Mouse (Mus musculus) bone marrow macrophage, adult 2 months (primary cell): ENCODE data around the gene Rab14.

Experiments used
- CTCF ChIP-seq: IDR thresholded peaks from 2 replicates; pipeline ENCODE4 v1.5.1; 2012; ENCODE audit warnings: low read depth, mild to moderate bottlenecking, low read length, moderate library complexity
- POLR2A ChIP-seq: IDR thresholded peaks from 2 replicates; pipeline ENCODE4 v1.6.1; 2012; ENCODE audit warnings: mild to moderate bottlenecking, low read depth, low read length, borderline replicate concordance

DNA sequence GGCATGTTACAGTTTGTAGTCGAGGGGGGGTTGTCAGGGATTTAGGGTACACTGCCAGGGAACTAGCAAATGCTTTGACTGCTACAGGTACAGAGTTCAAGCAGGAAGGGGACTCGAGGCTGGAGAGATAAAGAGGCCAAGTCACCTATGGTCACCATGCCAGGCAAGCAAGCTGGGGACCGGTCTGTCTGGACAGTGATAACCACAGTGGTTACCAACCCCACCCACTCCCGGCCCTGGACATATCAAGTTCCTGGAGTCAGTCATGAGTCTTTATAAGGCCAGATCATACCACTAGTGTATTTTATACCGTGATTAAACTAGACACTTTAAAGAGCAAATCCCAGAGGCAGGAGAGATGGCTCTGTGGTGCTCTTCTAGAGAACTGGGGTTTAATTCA lies 46.8 kb upstream of the Rab14 start:
- TF ChIP-seq POLR2A = no peak
- no peak for TF ChIP-seq CTCF
